Mouse (Mus musculus) neural tube, embryonic 13.5 days (tissue): ENCODE measurements at regions not wholly inside any gene's neighbourhood (a gene's known extent, or its start where the extent isn't known, plus 50 kb on each side); places are given as distances from the start of the nearest gene placed in this dataset.
A peak's percentile ranks its signal among the peaks of the same experiment; 100 is the strongest.

Experiments
- ATAC-seq: fragments of 200-750 bp; cut with Nextera tagmentation; 2 replicates; pipeline ENCODE4 v1.8.0; 2017; ENCODE audit warnings: low read depth, mild to moderate bottlenecking, moderate TSS enrichment, moderate library complexity
- H3K27ac ChIP-seq: fragments of 300-500 bp; sonication (generic); replicated peaks from 2 replicates; pipeline ENCODE4 v1.5.1; 2015; ENCODE audit warnings: moderate library complexity, mild to moderate bottlenecking, inconsistent platforms
- H3K27me3 ChIP-seq: fragments of 300-500 bp; sonication (generic); 2 replicates; pipeline ENCODE4 v1.6.1; 2015; ENCODE audit warnings: mild to moderate bottlenecking, inconsistent platforms
- H3K36me3 ChIP-seq: fragments of 300-500 bp; sonication (generic); 2 replicates; pipeline ENCODE4 v1.6.1; 2015; ENCODE audit warnings: mild to moderate bottlenecking, inconsistent platforms
- H3K4me1 ChIP-seq: fragments of 300-500 bp; sonication (generic); replicated peaks from 2 replicates; pipeline ENCODE4 v1.6.1; 2015; ENCODE audit warnings: inconsistent platforms
- H3K4me2 ChIP-seq: fragments of 300-500 bp; sonication (generic); 2 replicates; pipeline ENCODE4 v1.6.1; 2015; ENCODE audit warnings: inconsistent platforms, mild to moderate bottlenecking, moderate library complexity
- H3K4me3 ChIP-seq: fragments of 300-500 bp; sonication (generic); 2 replicates; pipeline ENCODE4 v1.5.1; 2015; ENCODE audit warnings: mild to moderate bottlenecking, inconsistent platforms
- H3K9ac ChIP-seq: fragments of 300-500 bp; sonication (generic); 2 replicates; pipeline ENCODE4 v1.6.1; 2015; ENCODE audit warnings: moderate library complexity, mild to moderate bottlenecking, inconsistent platforms
- H3K9me3 ChIP-seq: fragments of 300-500 bp; sonication (generic); 2 replicates; pipeline ENCODE4 v1.6.1; 2016; ENCODE audit warnings: inconsistent platforms
- WGBS: fragments of 180-500 bp; shearing (Covaris S2); methylation state at CpG from one replicate; pipeline ENCODE4 v1.1.7; 2015; 5-methylcytosine and 5-hydroxymethylcytosine counted together

GRCm38 (mm10) chr3:31841253-31841652 is 61.1 kb upstream of the Kcnmb2 start:
- 79% methylated on average over 1 of the region's 1 CpGs for WGBS
- H3K9me3 ChIP-seq: no peaks in the 10 kb centered on the region
- H3K4me1 ChIP-seq: no peaks in the 10 kb centered on the region
- no peak overlapping the region for H3K4me3 ChIP-seq
- H3K27ac ChIP-seq: no peak overlapping the region
- no peak overlapping the region for H3K4me2 ChIP-seq
- no peaks in the 10 kb centered on the region for H3K27me3 ChIP-seq
- no peak for ATAC-seq
- H3K36me3 ChIP-seq: no peaks in the 10 kb centered on the region
- no peak overlapping the region for H3K9ac ChIP-seq

- H3K9me3 ChIP-seq: no peaks in the 10 kb centered on the region
- H3K27ac ChIP-seq: no peak overlapping the region
- 0 out of 2 replicates have a peak, but pooled peaks cover 6% of the 10 kb centered on the region for H3K4me1 ChIP-seq
- H3K9ac ChIP-seq: no peak overlapping the region
- no peaks in the 10 kb centered on the region for H3K27me3 ChIP-seq
- 49% methylated on average over 4 of the region's 4 CpGs for WGBS
- H3K36me3 ChIP-seq: no peaks in the 10 kb centered on the region
- H3K4me2 ChIP-seq: no peak overlapping the region
- H3K4me3 ChIP-seq: no peak overlapping the region
- ATAC-seq: peak; percentile 50
Observed at GRCm38 (mm10) chr3:31847087-31847486, 55.2 kb upstream of the Kcnmb2 start.
